8 mouse cellular contexts compared by ENCODE assay signal in genomic region chr17:32891239-32892180, GRCm38 (mm10). TPM values are rescaled to one million over a fixed set of nuclear protein-coding genes. Genes with fewer than 3 reads are reported as not detected.
DNase-seq lines count a peak whose midpoint lies in the region; ATAC-seq and TF ChIP-seq lines count a peak whose summit lies in the region.

Gene Zfp870, minus strand, starts transcription at chr17:32891642.

- DNase-seq in gastrocnemius, adult 8-10 months (ENCODE audit: low spot score in 2 of 2): peak; percentile 83 to 88
- DNase-seq in hindlimb bud, embryonic 11.5 days (ENCODE audit: extremely low spot score, low read depth, low spot score): peak; percentile 96
- DNase-seq in left cerebral cortex, adult 8-10 months (ENCODE audit: low spot score in 2 of 2): peak; percentile 65 to 88
- DNase-seq in right cerebral cortex, postnatal 10 days (ENCODE audit: low spot score in 2 of 2): peak; percentile 93 to 96
- DNase-seq in urinary bladder, postnatal 25 days (ENCODE audit: low spot score): peak; percentile 72

- peak within 1 kb of the TSS; percentile 79 for H3K4me3 ChIP-seq in cortical plate, adult 2 months (ENCODE audit: insufficient read depth, low read length)
- H3K4me3 ChIP-seq in megakaryocyte, embryonic 14.5 days (replicated peaks): peak within 1 kb of the TSS; percentile 92

- TF ChIP-seq POLR2A in cortical plate, adult 2 months (IDR thresholded peaks at IDR 0.05; ENCODE audit: extremely low read depth, insufficient read depth, low read length): no peak; the same call in 1 of the 2 replicates

- peaks cover 5% of the 10 kb centered on the region for H3K4me1 ChIP-seq in cortical plate, adult 2 months (ENCODE audit: control insufficient read depth, insufficient read depth, low read length)
- peaks cover 18% of the 10 kb centered on the region for H3K4me1 ChIP-seq in megakaryocyte, embryonic 14.5 days

- H3K27ac ChIP-seq in cortical plate, adult 2 months (ENCODE audit: insufficient read depth, low read length): no peak within 1 kb of the TSS

- no peaks in the 10 kb centered on the region for H3K9me3 ChIP-seq in megakaryocyte, embryonic 14.5 days

- ATAC-seq in activated CD4-positive, CD25-positive, alpha-beta regulatory T cell, adult 4 months: peak; percentile 97

- no peak for TF ChIP-seq CTCF in cortical plate, adult 2 months (IDR thresholded peaks at IDR 0.05; ENCODE audit: extremely low read depth, insufficient read depth, low read length)

- H3K36me3 ChIP-seq in megakaryocyte, embryonic 14.5 days (replicated peaks; ENCODE audit: low read length): peaks cover 3% of the 10 kb centered on the region

- H3K27me3 ChIP-seq in megakaryocyte, embryonic 14.5 days (replicated peaks): peaks cover 8% of the 10 kb centered on the region

RNA-seq across cellular contexts. Expression of gene Zfp870, which starts in this region (rescaled TPM):
- 1 to 10 TPM; 5.6 to 8.0 TPM for polyA plus RNA-seq in activated CD4-positive, CD25-positive, alpha-beta regulatory T cell, adult 4 months (2017; shearing (Covaris generic))
- 5.2 and 5.5 TPM in 2 replicates for polyA plus RNA-seq in cortical plate, adult 2 months (2012; rRNA removed)
- total RNA-seq in gastrocnemius, adult 8-10 months (2022): 1 to 10 TPM; 4.8 to 8.5 (median 8.1) TPM
- 10 to 100 TPM; 10.1 to 13.6 (median 10.4) TPM for total RNA-seq in left cerebral cortex, adult 8-10 months (2022)
- polyA plus RNA-seq in megakaryocyte, embryonic 14.5 days (2012; ENCODE audit: insufficient read depth, low replicate concordance): not detected in 2 replicates
